Mouse (Mus musculus) midbrain, embryonic 16.5 days (tissue): ENCODE measurements around the gene Slc37a2. TPM values are rescaled to one million over a fixed set of nuclear protein-coding genes. Genes with fewer than 3 reads are reported as not detected.
A peak's percentile ranks its signal among the peaks of the same experiment; 100 is the strongest.
"Not testable (repeated sequence)": the region's sequence is repeated elsewhere in the genome, so short reads cannot be mapped to it uniquely, and the experiment has no call there.

Experiments used
- ATAC-seq: fragments of 200-750 bp; cut with Nextera tagmentation; 2 replicates; pipeline ENCODE4 v1.8.0; 2017; ENCODE audit warnings: moderate TSS enrichment
- H3K27ac ChIP-seq: fragments of 300-500 bp; sonication (generic); 2 replicates; pipeline ENCODE4 v1.5.1; 2014; ENCODE audit warnings: mild to moderate bottlenecking, low read length, mixed read lengths
- H3K27me3 ChIP-seq: fragments of 300-500 bp; sonication (generic); 2 replicates; pipeline ENCODE4 v1.6.1; 2014; ENCODE audit warnings: low read depth, low read length, mixed read lengths; ENCODE audit not compliant: control insufficient read depth, insufficient read depth
- H3K36me3 ChIP-seq: fragments of 300-500 bp; sonication (generic); 2 replicates; pipeline ENCODE4 v1.6.1; 2014; ENCODE audit warnings: mild to moderate bottlenecking, low read length, moderate library complexity, mixed read lengths; ENCODE audit not compliant: control insufficient read depth, insufficient read depth
- H3K4me1 ChIP-seq: fragments of 300-500 bp; sonication (generic); 2 replicates; pipeline ENCODE4 v1.6.1; 2014; ENCODE audit warnings: mild to moderate bottlenecking, low read length, mixed read lengths; ENCODE audit not compliant: control insufficient read depth, insufficient read depth
- H3K4me2 ChIP-seq: fragments of 300-500 bp; sonication (generic); 2 replicates; pipeline ENCODE4 v1.6.1; 2014; ENCODE audit warnings: mild to moderate bottlenecking, low read length, mixed read lengths
- H3K4me3 ChIP-seq: fragments of 300-500 bp; sonication (generic); 2 replicates; pipeline ENCODE4 v1.5.1; 2014; ENCODE audit warnings: low read depth, mild to moderate bottlenecking, low read length, moderate library complexity, mixed read lengths
- H3K9ac ChIP-seq: fragments of 300-500 bp; sonication (generic); 2 replicates; pipeline ENCODE4 v1.6.1; 2014; ENCODE audit warnings: low read depth, low read length, mixed read lengths
- H3K9me3 ChIP-seq: fragments of 300-500 bp; sonication (generic); replicated peaks from 2 replicates; pipeline ENCODE4 v1.6.1; 2014; ENCODE audit warnings: mild to moderate bottlenecking, low read length, mixed read lengths; ENCODE audit not compliant: control insufficient read depth, poor library complexity, severe bottlenecking
- WGBS: fragments of 180-500 bp; shearing (Covaris S2); extraction: QIAGEN DNeasy Blood & Tissue Kit; methylation state at CpG from one replicate; pipeline ENCODE4 v1.1.7; 2014; 5-methylcytosine and 5-hydroxymethylcytosine counted together
- polyA plus RNA-seq: library from polyadenylated mRNA; unstranded; fragments of >200 nt; fragmentation: Nextera tagmentation; extraction: Ambion mirVana; gene quantifications from 2 replicates; pipeline ENCODE4 v1.2.1, GENCODE M21; 2015

The Slc37a2 gene
- polyA plus RNA-seq, result 0.76 and 1.7 TPM in 2 replicates

DNA sequence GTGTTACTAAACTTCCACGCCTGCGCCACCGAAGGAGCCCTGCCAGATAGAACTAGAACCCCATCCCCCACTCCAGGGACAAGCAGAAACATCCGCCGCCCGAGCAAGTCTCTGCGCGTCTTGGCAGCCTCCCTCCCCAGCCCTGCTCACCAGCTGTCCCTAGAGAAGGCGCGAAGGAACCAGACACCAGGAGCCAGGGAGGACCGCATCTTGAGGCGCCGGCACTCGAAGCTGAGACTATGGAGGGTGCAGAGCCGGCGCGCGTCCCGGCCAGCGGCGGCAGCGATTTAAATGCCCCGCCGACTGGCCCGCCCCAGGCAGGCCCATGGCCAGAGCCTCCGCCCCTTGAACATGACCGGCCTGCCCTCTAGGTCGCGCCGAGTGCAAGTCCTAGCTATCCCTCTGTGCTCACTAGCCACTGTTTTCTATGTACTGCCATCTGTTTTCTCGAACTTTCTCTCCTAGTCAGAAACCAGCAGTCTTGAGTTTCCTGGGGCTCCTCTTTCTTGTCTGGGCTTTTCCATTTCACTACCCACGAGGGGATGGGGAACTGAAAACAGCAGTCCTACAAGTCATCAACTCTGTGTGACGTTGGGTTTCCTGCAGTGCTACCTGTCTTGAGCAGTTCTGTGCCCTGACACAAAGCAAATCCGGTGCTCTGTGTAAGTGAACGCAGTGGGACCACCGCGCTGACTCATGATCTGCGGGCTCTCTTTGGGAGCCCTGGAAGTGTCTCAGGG is at the start of gene Slc37a2:
TSS of gene Slc37a2 (minus strand) at position 590 of the 740 bp plus-strand sequence.
- Histone ChIP-seq H3K9ac (peak within 1 kb of the TSS; percentile 36), H3K36me3 (no peaks in the 10 kb centered on the region), H3K9me3 (no peaks in the 10 kb centered on the region), H3K27ac (no peak within 1 kb of the TSS), H3K4me2 (peak within 1 kb of the TSS; percentile 66), H3K27me3 (no peaks in the 10 kb centered on the region; the same call in 1 of the 2 replicates), H3K4me1 (peaks cover 7% of the 10 kb centered on the region; the same call in 1 of the 2 replicates), H3K4me3 (peak within 1 kb of the TSS; percentile 36)
- 3% methylated on average over 38 of the region's 38 CpGs for WGBS
- ATAC-seq, result peak; percentile 82

DNA sequence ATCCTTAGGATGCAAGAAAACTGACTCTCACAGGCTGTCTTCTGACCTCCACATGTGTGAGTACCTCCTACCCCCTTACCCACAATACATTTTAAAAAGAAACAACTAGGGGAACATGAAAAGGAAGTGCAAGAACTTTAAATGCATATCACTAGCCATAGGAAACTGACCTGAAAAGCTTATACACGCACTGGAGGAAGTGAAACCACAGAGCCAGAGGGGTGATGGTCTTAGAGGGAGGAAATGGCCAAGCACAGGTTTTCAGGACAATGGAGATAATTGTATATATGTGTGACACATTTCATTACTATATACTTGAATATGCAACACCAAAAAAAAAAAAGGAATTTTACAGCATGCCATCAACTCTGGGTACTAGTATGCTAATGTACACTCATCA is 46.2 kb upstream of the Slc37a2 start:
- H3K9me3 ChIP-seq, result no peaks in the 10 kb centered on the region
- H3K9ac ChIP-seq, result no peak overlapping the region
- WGBS, result 88% methylated on average over 1 of the region's 1 CpGs
- no peaks in the 10 kb centered on the region for H3K4me1 ChIP-seq
- H3K4me3 ChIP-seq, result no peak overlapping the region
- no peak overlapping the region for H3K27ac ChIP-seq
- no peaks in the 10 kb centered on the region for H3K36me3 ChIP-seq
- H3K4me2 ChIP-seq, result no peak overlapping the region
- no peaks in the 10 kb centered on the region for H3K27me3 ChIP-seq
- ATAC-seq, result no peak

DNA sequence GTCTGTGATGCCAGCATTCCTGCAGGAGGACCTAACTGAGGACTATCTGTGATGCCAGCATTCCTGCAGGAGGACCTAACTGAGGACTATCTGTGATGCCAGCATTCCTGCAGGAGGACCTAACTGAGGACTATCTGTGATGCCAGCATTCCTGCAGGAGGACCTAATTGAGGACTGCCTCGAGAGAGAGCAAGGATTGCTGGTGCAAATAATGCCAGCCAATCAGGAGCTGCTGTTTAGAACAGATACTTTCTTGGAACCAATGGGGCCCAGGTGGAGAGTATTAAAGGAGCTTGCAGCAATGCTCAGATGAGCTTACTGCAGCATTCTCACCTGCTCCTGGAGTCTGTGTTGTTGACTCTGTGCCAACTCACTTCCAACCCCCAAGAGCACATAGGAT is 45.0 kb upstream of the Slc37a2 start:
- 72% methylated on average over 1 of the region's 1 CpGs for WGBS
- not testable (repeated sequence) for ATAC-seq

DNA sequence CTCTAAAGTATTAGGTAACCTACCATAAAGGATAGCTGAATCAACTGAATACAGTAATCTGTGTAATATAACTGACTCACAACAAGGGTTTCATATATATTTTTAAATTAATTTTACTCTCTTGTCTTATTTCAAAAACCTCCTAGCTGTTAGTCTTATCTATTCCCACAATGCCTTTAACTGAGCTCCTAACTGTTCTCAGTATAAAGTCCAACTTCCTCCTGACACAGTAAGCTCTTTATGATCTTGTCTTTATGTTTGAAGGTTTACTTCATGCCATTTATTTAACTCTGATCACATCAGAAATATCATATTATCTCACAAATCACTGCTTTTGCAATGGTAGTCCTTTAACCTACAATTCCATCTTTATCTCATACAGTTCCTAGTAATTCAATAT is 40.0 kb upstream of the Slc37a2 start:
- no peaks in the 10 kb centered on the region for H3K9me3 ChIP-seq
- no peaks in the 10 kb centered on the region for H3K4me1 ChIP-seq
- H3K27me3 ChIP-seq, result no peaks in the 10 kb centered on the region
- no peak overlapping the region for H3K27ac ChIP-seq
- H3K36me3 ChIP-seq, result no peaks in the 10 kb centered on the region
- no peak overlapping the region for H3K9ac ChIP-seq
- H3K4me3 ChIP-seq, result no peak overlapping the region
- no peak for ATAC-seq
- H3K4me2 ChIP-seq, result no peak overlapping the region

More for the DNA sequence above, 45.0 kb upstream of the Slc37a2 start:
- H3K9me3 ChIP-seq, H3K4me1 ChIP-seq, H3K27me3 ChIP-seq, H3K27ac ChIP-seq, H3K9ac ChIP-seq, H3K4me3 ChIP-seq, H3K36me3 ChIP-seq, H3K4me2 ChIP-seq: not testable (repeated sequence)

GRCm38 (mm10) chr9:37266622-37267021 is 11.1 kb upstream of the Slc37a2 start:
- 94% methylated on average over 2 of the region's 2 CpGs for WGBS
- ATAC-seq, result no peak
- no peaks in the 10 kb centered on the region for H3K4me1 ChIP-seq
- H3K27ac ChIP-seq, result no peak overlapping the region
- no peak overlapping the region for H3K9ac ChIP-seq
- H3K4me2 ChIP-seq, result no peak overlapping the region
- no peaks in the 10 kb centered on the region for H3K9me3 ChIP-seq
- no peak overlapping the region for H3K4me3 ChIP-seq
- H3K36me3 ChIP-seq, result no peaks in the 10 kb centered on the region
- H3K27me3 ChIP-seq, result no peaks in the 10 kb centered on the region

DNA sequence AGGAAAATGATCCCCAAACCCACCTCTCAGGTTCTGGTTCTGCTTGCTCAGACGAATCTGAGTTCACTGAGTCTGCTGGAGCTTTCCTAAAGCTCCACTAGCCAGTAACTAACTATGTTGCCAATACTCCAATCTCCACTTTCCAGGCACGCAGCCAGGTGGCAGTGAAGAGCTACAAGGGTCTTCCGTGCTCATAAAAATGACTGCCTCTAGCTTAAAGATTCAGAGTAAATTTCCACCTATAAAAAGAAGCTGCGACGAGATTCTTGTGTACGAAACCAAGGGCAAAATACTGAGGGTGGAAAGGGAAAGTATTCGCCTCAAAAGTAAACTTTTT is 319 bp upstream of the Slc37a2 start:
- peak; percentile 84 for ATAC-seq
- peak overlapping the region; percentile 66 for H3K4me2 ChIP-seq
- no peaks in the 10 kb centered on the region for H3K36me3 ChIP-seq
- H3K27ac ChIP-seq, result no peak overlapping the region
- H3K4me3 ChIP-seq, result peak overlapping the region; percentile 36
- H3K9ac ChIP-seq, result peak overlapping the region; percentile 36
- 28% methylated on average over 7 of the region's 7 CpGs for WGBS
- no peaks in the 10 kb centered on the region; the same call in 1 of the 2 replicates for H3K27me3 ChIP-seq
- H3K9me3 ChIP-seq, result no peaks in the 10 kb centered on the region
- peaks cover 7% of the 10 kb centered on the region; the same call in 1 of the 2 replicates for H3K4me1 ChIP-seq

DNA sequence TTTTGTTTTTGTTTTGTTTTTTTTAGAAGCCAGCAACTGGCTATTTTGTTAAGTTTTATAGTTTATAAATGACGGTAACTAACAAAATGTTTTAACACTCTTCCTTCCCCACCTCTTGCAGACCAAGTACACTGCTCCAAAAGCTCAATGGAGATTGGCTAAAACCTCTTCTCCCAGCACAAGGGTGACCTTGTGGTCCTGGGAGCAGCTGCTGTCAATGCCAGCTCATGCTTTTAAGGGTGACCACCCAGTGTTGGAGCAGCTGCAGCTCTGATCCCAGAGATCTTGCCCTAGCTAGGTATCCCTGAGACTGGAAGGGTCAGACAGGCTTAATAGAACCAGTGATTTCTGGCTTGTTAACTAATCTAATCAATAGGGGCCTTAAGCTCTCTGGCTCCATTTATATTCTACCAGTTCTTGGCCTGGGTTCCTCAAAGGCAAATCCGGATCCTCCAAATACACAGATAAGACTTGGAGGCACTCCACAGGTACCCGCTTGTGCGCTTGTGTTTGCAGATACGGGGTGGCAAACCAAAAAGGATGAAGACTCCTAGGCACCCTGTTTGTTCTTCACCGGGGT is 917 bp downstream of the Slc37a2 start:
- 23% methylated on average over 6 of the region's 6 CpGs for WGBS
- ATAC-seq, result no peak

GRCm38 (mm10) chr9:37250631-37251030 is 4.9 kb downstream of the Slc37a2 start:
- Histone ChIP-seq H3K9ac (no peak overlapping the region), H3K9me3 (no peaks in the 10 kb centered on the region), H3K4me3 (no peak overlapping the region), H3K27me3 (no peaks in the 10 kb centered on the region), H3K4me1 (peaks cover 7% of the 10 kb centered on the region; the same call in 1 of the 2 replicates), H3K27ac (no peak overlapping the region), H3K36me3 (no peaks in the 10 kb centered on the region), H3K4me2 (no peak overlapping the region)
- ATAC-seq, result no peak
- WGBS, result 92% methylated on average over 6 of the region's 6 CpGs

More for the DNA sequence above, 917 bp downstream of the Slc37a2 start:
- peak overlapping the region; percentile 36 for H3K4me3 ChIP-seq
- no peak overlapping the region for H3K27ac ChIP-seq
- H3K4me1 ChIP-seq, result peaks cover 7% of the 10 kb centered on the region; the same call in 1 of the 2 replicates
- H3K9me3 ChIP-seq, result no peaks in the 10 kb centered on the region
- no peaks in the 10 kb centered on the region for H3K36me3 ChIP-seq
- no peak overlapping the region for H3K9ac ChIP-seq
- no peaks in the 10 kb centered on the region; the same call in 1 of the 2 replicates for H3K27me3 ChIP-seq
- peak overlapping the region; percentile 66 for H3K4me2 ChIP-seq

DNA sequence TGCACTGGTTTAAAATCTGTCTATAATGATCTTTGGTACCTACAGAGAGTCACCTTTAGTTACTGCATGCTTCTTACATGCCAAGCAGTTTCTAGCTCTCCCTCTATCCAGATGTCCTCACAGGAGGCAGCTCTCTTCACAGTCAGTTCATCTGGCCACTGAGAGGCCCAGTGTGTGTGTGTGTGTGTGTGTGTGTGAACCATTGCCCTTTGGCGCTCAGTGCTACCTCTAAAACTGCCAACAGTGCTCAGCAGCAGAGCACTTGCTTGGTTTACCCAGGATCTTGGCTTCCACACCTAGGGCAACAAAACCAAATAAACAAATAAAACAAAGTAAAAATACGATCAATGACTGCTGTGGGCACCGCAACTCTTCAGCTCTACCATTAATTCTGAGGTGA is 5.6 kb downstream of the Slc37a2 start:
- Histone ChIP-seq H3K4me1 (peaks cover 4% of the 10 kb centered on the region; the same call in 1 of the 2 replicates), H3K27ac (no peak overlapping the region), H3K9me3 (no peaks in the 10 kb centered on the region), H3K4me2 (no peak overlapping the region), H3K9ac (no peak overlapping the region), H3K4me3 (no peak overlapping the region), H3K27me3 (no peaks in the 10 kb centered on the region), H3K36me3 (no peaks in the 10 kb centered on the region)
- WGBS, result 87% methylated on average over 3 of the region's 3 CpGs
- no peak for ATAC-seq
